Mouse (Mus musculus): ENCODE data around the gene Hspa12a. TPM values are rescaled to one million over a fixed set of nuclear protein-coding genes. Genes with fewer than 3 reads are reported as not detected.
A peak's percentile ranks its signal among the peaks of the same experiment; 100 is the strongest.
"Not testable (repeated sequence)": the region's sequence is repeated elsewhere in the genome, so short reads cannot be mapped to it uniquely, and the experiment has no call there.

The Hspa12a gene
- polyA plus RNA-seq, 1 experiment from 2014 or later = 83.0 TPM

- peak; percentile 61 for ATAC-seq (ENCODE audit: low read depth)
Measured at GRCm38 (mm10) chr19:58903899-58904327, 39.5 kb downstream of the Hspa12a start.

GRCm38 (mm10) chr19:58903079-58903898, 40.2 kb downstream of the Hspa12a start:
- 70% methylated on average over 7 of the region's 7 CpGs for WGBS

More at GRCm38 (mm10) chr19:58903899-58904327, 39.5 kb downstream of the Hspa12a start:
- Histone ChIP-seq H3K4me3 (peak overlapping the region; percentile 29), H3K27me3 (peaks cover 18% of the 10 kb centered on the region), H3K4me1 (replicated peaks) (peaks cover 5% of the 10 kb centered on the region; the same call in 1 of the 2 replicates), H3K9me3 (no peaks in the 10 kb centered on the region), H3K36me3 (no peaks in the 10 kb centered on the region), H3K4me2 (peak overlapping the region; percentile 55), H3K27ac (replicated peaks) (no peak overlapping the region), H3K9ac (0 out of 2 replicates have a peak overlapping the region, but pooled peaks have one; percentile 49)
- WGBS = under 1% methylated on average over 11 of the region's 11 CpGs

DNA sequence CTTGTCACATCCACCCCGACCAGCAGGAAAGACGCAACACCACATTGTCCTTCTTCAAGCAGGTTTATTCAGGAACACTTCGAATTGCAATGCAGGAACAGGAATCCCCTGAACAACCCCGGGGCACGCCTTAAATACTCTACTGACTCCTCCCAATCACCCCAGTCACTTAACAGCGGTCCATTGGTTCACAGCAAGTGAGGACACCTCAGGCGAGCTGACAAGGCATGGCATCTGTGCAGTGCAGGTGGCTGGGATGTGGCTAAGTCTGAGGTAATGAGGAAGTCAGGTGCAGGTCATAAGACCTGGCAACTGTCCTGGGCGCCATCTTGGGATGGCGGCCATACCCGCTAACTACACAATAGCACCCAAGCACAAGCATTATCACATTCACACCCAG, 43.0 kb downstream of the Hspa12a start:
- not testable (repeated sequence) for ATAC-seq (ENCODE audit: low read depth); H3K27me3 ChIP-seq; H3K4me3 ChIP-seq; H3K4me1 ChIP-seq (replicated peaks); H3K9ac ChIP-seq; H3K36me3 ChIP-seq; H3K27ac ChIP-seq (replicated peaks); H3K4me2 ChIP-seq
- peaks cover 10% of the 10 kb centered on the region for H3K9me3 ChIP-seq
- WGBS = 92% methylated on average over 10 of the region's 10 CpGs

More at GRCm38 (mm10) chr19:58903079-58903898, 40.2 kb downstream of the Hspa12a start:
- H3K4me2 ChIP-seq = peak overlapping the region; percentile 55
- no peak overlapping the region for H3K27ac ChIP-seq (replicated peaks)
- H3K4me1 ChIP-seq (replicated peaks) = peaks cover 5% of the 10 kb centered on the region; the same call in 1 of the 2 replicates
- H3K36me3 ChIP-seq = no peaks in the 10 kb centered on the region
- peaks cover 18% of the 10 kb centered on the region for H3K27me3 ChIP-seq
- peaks cover 3% of the 10 kb centered on the region; the same call in 1 of the 2 replicates for H3K9me3 ChIP-seq
- ATAC-seq (ENCODE audit: low read depth) = peak; percentile 53
- peak overlapping the region; percentile 29; the same call in 1 of the 2 replicates for H3K4me3 ChIP-seq
- H3K9ac ChIP-seq = 0 out of 2 replicates have a peak overlapping the region, but pooled peaks have one; percentile 49

DNA sequence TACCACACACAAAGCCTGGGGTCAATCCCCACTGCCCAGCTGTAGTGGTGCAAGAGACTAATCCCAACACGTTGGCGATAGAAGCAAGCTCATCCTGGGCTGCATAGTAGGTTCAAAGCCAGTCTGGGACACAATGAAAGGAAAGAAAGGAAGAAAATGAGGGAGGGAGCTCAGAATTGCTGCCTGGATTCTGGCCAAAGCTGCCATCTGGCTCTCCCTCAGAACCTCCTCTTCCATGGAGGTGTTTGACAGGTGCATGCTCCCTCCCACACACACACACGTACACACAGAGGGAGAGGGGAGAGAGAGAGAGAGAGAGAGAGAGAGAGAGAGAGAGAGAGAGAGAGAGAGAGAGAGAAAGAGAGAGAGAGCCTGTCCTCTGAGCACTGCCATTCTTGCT, 47.2 kb downstream of the Hspa12a start:
- WGBS = 76% methylated on average over 3 of the region's 3 CpGs
- Histone ChIP-seq H3K4me2 (no peak overlapping the region), H3K4me3 (no peak overlapping the region), H3K4me1 (replicated peaks) (no peaks in the 10 kb centered on the region), H3K9ac (no peak overlapping the region), H3K36me3 (no peaks in the 10 kb centered on the region), H3K9me3 (peaks cover 10% of the 10 kb centered on the region), H3K27me3 (no peaks in the 10 kb centered on the region), H3K27ac (replicated peaks) (no peak overlapping the region)
- ATAC-seq (ENCODE audit: low read depth) = no peak

- H3K4me2 ChIP-seq = no peak overlapping the region
- no peaks in the 10 kb centered on the region for H3K36me3 ChIP-seq
- 37% methylated on average over 8 of the region's 8 CpGs for WGBS
- peaks cover 19% of the 10 kb centered on the region for H3K4me1 ChIP-seq (replicated peaks)
- H3K27me3 ChIP-seq = no peaks in the 10 kb centered on the region
- H3K4me3 ChIP-seq = no peak overlapping the region
- H3K27ac ChIP-seq (replicated peaks) = peak overlapping the region; percentile 88
- peak overlapping the region; percentile 41; the same call in 1 of the 2 replicates for H3K9ac ChIP-seq
- peak; percentile 91 for ATAC-seq (ENCODE audit: low read depth)
- H3K9me3 ChIP-seq = no peaks in the 10 kb centered on the region
Measured at GRCm38 (mm10) chr19:58889306-58890038, 54.0 kb downstream of the Hspa12a start.

- 71% methylated on average over 7 of the region's 7 CpGs for WGBS
- no peaks in the 10 kb centered on the region for H3K9me3 ChIP-seq
- no peaks in the 10 kb centered on the region for H3K36me3 ChIP-seq
Measured at GRCm38 (mm10) chr19:58886467-58886866, 57.0 kb downstream of the Hspa12a start.

DNA sequence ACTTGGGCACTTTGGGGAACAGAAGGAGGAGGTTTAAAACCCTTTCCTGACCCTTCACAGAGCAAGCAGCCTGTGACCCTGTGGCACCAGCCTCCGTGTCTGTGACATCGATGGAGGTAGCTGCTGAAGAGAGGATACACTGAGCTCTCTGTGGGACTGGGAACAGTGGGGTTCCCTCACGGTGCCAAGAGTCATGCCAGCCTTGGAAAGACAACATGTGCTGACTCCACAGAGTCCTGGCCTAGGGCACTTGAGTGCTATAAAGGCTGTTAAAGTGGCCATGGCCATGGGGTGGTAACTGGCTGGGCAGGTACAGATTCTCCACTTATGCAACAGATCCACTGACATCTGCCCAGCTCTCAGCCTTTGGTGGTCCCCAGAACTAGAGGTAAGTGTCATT, 60.0 kb downstream of the Hspa12a start:
- no peak for ATAC-seq (ENCODE audit: low read depth)
- WGBS = 84% methylated on average over 3 of the region's 3 CpGs
- H3K27ac ChIP-seq (replicated peaks) = no peak overlapping the region
- no peak overlapping the region for H3K9ac ChIP-seq
- no peaks in the 10 kb centered on the region for H3K9me3 ChIP-seq
- H3K4me1 ChIP-seq (replicated peaks) = peaks cover 8% of the 10 kb centered on the region; the same call in 1 of the 2 replicates
- H3K4me2 ChIP-seq = no peak overlapping the region
- no peaks in the 10 kb centered on the region for H3K27me3 ChIP-seq
- H3K4me3 ChIP-seq = no peak overlapping the region
- H3K36me3 ChIP-seq = no peaks in the 10 kb centered on the region

More at GRCm38 (mm10) chr19:58886467-58886866, 57.0 kb downstream of the Hspa12a start:
- H3K4me1 ChIP-seq (replicated peaks) = peaks cover 19% of the 10 kb centered on the region
- no peak for ATAC-seq (ENCODE audit: low read depth)
- no peak overlapping the region for H3K4me3 ChIP-seq
- H3K27ac ChIP-seq (replicated peaks) = no peak overlapping the region
- no peak overlapping the region for H3K9ac ChIP-seq
- H3K27me3 ChIP-seq = no peaks in the 10 kb centered on the region
- H3K4me2 ChIP-seq = no peak overlapping the region

DNA sequence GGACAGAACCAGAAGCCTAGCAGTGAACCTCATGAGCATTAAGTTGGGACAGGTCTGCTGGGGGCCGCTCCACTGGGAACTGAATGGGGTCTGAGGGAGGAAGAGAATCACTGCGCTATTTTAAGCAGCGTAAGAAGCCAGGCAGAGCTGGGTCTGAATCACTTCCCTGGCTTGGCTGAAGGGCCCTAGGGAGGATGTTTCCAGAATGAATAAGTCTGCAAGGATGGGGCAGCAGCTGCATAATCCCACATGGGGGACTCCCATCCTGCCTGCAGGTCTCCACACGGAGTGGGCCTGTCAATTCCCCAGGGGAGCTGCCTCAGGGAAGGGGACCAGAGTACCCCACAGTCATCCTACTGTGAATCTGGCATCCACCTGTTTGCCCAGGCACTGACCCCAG, 61.1 kb downstream of the Hspa12a start:
- Histone ChIP-seq H3K4me2 (no peak overlapping the region), H3K4me3 (no peak overlapping the region), H3K9me3 (no peaks in the 10 kb centered on the region), H3K4me1 (replicated peaks) (peaks cover 10% of the 10 kb centered on the region; the same call in 1 of the 2 replicates), H3K9ac (no peak overlapping the region), H3K36me3 (no peaks in the 10 kb centered on the region), H3K27ac (replicated peaks) (no peak overlapping the region), H3K27me3 (no peaks in the 10 kb centered on the region)
- 59% methylated on average over 4 of the region's 4 CpGs for WGBS
- no peak for ATAC-seq (ENCODE audit: low read depth)

- Histone ChIP-seq H3K4me2 (no peak overlapping the region), H3K4me3 (no peak overlapping the region), H3K9ac (no peak overlapping the region), H3K27me3 (no peaks in the 10 kb centered on the region), H3K9me3 (no peaks in the 10 kb centered on the region), H3K36me3 (no peaks in the 10 kb centered on the region), H3K4me1 (replicated peaks) (peaks cover 10% of the 10 kb centered on the region; the same call in 1 of the 2 replicates), H3K27ac (replicated peaks) (no peak overlapping the region)
- WGBS = 94% methylated on average over 7 of the region's 7 CpGs
- no peak for ATAC-seq (ENCODE audit: low read depth)
Measured at GRCm38 (mm10) chr19:58879330-58879957, 64.0 kb downstream of the Hspa12a start.

- H3K36me3 ChIP-seq = no peaks in the 10 kb centered on the region
- H3K9ac ChIP-seq = no peak overlapping the region
- no peak overlapping the region for H3K27ac ChIP-seq (replicated peaks)
- H3K27me3 ChIP-seq = no peaks in the 10 kb centered on the region
- no peaks in the 10 kb centered on the region for H3K9me3 ChIP-seq
- no peak overlapping the region for H3K4me3 ChIP-seq
- 65% methylated on average over 2 of the region's 2 CpGs for WGBS
- H3K4me2 ChIP-seq = no peak overlapping the region
- H3K4me1 ChIP-seq (replicated peaks) = peaks cover 10% of the 10 kb centered on the region; the same call in 1 of the 2 replicates
- ATAC-seq (ENCODE audit: low read depth) = no peak
Measured at GRCm38 (mm10) chr19:58878560-58878959, 64.9 kb downstream of the Hspa12a start.

DNA sequence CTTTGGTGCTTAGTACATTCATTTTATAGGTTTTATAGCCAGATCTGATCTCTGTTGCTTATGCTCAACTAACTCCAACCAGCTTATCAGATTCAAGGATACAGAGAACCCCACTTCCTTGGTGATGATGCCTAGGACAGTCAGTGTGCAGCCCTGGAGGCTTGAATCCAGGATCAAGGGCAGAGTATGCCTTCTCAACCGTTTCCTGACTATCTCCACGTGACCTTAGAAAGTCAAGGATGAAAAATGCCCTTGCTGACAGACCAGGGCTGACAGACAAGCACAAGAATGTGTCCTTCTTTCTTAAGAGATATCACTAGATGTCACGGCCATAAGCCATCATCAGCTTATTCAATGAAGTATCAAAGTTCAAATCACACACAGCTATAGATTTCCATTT, 69.9 kb downstream of the Hspa12a start:
- Histone ChIP-seq H3K27me3 (no peaks in the 10 kb centered on the region), H3K4me3 (no peak overlapping the region), H3K36me3 (no peaks in the 10 kb centered on the region), H3K4me2 (no peak overlapping the region), H3K9ac (no peak overlapping the region), H3K9me3 (no peaks in the 10 kb centered on the region), H3K4me1 (replicated peaks) (peaks cover 3% of the 10 kb centered on the region; the same call in 1 of the 2 replicates), H3K27ac (replicated peaks) (no peak overlapping the region)
- no peak for ATAC-seq (ENCODE audit: low read depth)
- 74% methylated on average over 3 of the region's 3 CpGs for WGBS

All from neural tube, embryonic 13.5 days (tissue).